Mouse (Mus musculus) midbrain, embryonic 13.5 days (tissue): ENCODE results near the gene Teddm2. TPM values are rescaled to one million over a fixed set of nuclear protein-coding genes. Genes with fewer than 3 reads are reported as not detected.

Experiments used
- ATAC-seq: fragments of 200-750 bp; cut with Nextera tagmentation; 2 replicates; pipeline ENCODE4 v1.8.0; 2017; ENCODE audit warnings: mild to moderate bottlenecking, moderate TSS enrichment, moderate library complexity
- H3K27ac ChIP-seq: fragments of 300-500 bp; sonication (generic); 2 replicates; pipeline ENCODE4 v1.5.1; 2015; ENCODE audit warnings: inconsistent platforms, mild to moderate bottlenecking, moderate library complexity
- H3K27me3 ChIP-seq: fragments of 300-500 bp; sonication (generic); 2 replicates; pipeline ENCODE4 v1.6.1; 2015; ENCODE audit warnings: mild to moderate bottlenecking, inconsistent platforms
- H3K36me3 ChIP-seq: fragments of 300-500 bp; sonication (generic); 2 replicates; pipeline ENCODE4 v1.6.1; 2015; ENCODE audit warnings: mild to moderate bottlenecking, inconsistent platforms
- H3K4me1 ChIP-seq: fragments of 300-500 bp; sonication (generic); replicated peaks from 2 replicates; pipeline ENCODE4 v1.6.1; 2015; ENCODE audit warnings: inconsistent platforms
- H3K4me2 ChIP-seq: fragments of 300-500 bp; sonication (generic); replicated peaks from 2 replicates; pipeline ENCODE4 v1.6.1; 2015; ENCODE audit warnings: moderate library complexity, mild to moderate bottlenecking, inconsistent platforms
- H3K4me3 ChIP-seq: fragments of 300-500 bp; sonication (generic); replicated peaks from 2 replicates; pipeline ENCODE4 v1.5.1; 2015; ENCODE audit warnings: mild to moderate bottlenecking, inconsistent platforms
- H3K9ac ChIP-seq: fragments of 300-500 bp; sonication (generic); replicated peaks from 2 replicates; pipeline ENCODE4 v1.6.1; 2015; ENCODE audit warnings: mild to moderate bottlenecking, inconsistent platforms
- H3K9me3 ChIP-seq: fragments of 300-500 bp; sonication (generic); 2 replicates; pipeline ENCODE4 v1.6.1; 2016; ENCODE audit warnings: mild to moderate bottlenecking, inconsistent platforms
- WGBS: fragments of 180-500 bp; shearing (Covaris S2); methylation state at CpG from one replicate; pipeline ENCODE4 v1.1.7; 2015; 5-methylcytosine and 5-hydroxymethylcytosine counted together
- microRNA-seq: library from miRNA; unstranded; fragments of <30 nt; microRNA quantifications from one replicate; pipeline ENCODE4, GENCODE M21; 2016
- polyA plus RNA-seq: library from polyadenylated mRNA; unstranded; fragments of >200 nt; fragmentation: Nextera tagmentation; extraction: Ambion mirVana; gene quantifications from 2 replicates; pipeline ENCODE4 v1.2.1, GENCODE M21; 2015

The Teddm2 gene
- polyA plus RNA-seq, 1 experiment from 2014 or later = 1.2 TPM

DNA sequence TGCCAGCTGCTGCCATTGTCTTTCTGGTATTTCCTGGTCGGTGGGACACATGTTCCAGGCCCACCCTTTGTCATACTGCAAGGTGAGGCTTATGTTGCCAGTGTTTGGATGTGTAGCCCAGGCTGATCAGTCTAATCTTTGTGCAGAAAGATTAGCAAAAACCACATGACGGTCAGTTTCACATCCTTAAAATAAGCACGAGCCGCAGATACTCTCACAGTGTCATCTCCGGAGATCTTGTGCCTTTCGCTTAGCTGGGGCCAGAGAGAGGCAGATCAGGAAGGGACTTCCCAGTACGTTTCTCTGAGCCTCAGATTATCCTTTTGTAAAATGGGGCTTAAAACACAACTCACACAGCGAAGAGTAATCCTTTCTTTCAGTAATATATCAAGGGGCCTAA, 96.5 kb downstream of the Teddm2 start:
- Histone ChIP-seq H3K36me3 (no peaks in the 10 kb centered on the region), H3K9ac (no peak overlapping the region), H3K4me2 (no peak overlapping the region), H3K4me3 (no peak overlapping the region), H3K9me3 (no peaks in the 10 kb centered on the region), H3K4me1 (peaks cover 5% of the 10 kb centered on the region), H3K27me3 (0 out of 2 replicates have a peak, but pooled peaks cover 2% of the 10 kb centered on the region), H3K27ac (no peak overlapping the region)
- ATAC-seq = no peak
- WGBS = 34% methylated on average over 8 of the region's 8 CpGs

DNA sequence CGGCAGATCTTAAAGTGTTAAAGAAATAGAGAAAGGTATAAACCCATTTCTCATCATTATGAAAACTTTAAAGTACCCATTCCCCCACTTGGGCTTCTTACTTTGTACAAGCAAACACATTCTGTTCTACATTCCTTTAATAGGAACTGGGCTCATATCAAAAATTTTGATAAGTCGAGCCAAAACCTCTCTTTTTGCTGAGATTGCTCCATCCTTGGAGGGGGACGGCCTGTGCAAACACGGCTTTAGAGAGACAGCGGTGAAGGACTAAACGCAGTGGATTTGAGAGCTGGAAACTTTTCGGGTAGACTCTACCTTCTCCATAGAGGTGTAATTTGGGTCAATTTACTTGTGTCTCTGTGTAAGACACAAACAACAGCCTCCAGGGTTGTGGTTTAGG, 97.3 kb downstream of the Teddm2 start:
- no peak for ATAC-seq

More for the DNA sequence above, 97.3 kb downstream of the Teddm2 start:
- Histone ChIP-seq H3K4me2 (no peak overlapping the region), H3K27me3 (0 out of 2 replicates have a peak, but pooled peaks cover 2% of the 10 kb centered on the region), H3K9me3 (no peaks in the 10 kb centered on the region), H3K9ac (no peak overlapping the region), H3K4me1 (peaks cover 5% of the 10 kb centered on the region), H3K36me3 (no peaks in the 10 kb centered on the region), H3K27ac (no peak overlapping the region), H3K4me3 (no peak overlapping the region)
- 70% methylated on average over 7 of the region's 7 CpGs for WGBS

Small RNA genes within 50 kb of the gene (microRNA-seq; reads per million reads assigned to microRNA genes)
- 27.0 reads per million, percentile 39 among the genes with 10 or more reads in this experiment for gene Mir8114

Other genes with a start within 250 kb of the Teddm2 start
- gene Rgs8, start 247.2 kb downstream of the Teddm2 start, polyA plus RNA-seq = 32.4 and 33.6 TPM in 2 replicates
- 34.5 and 34.6 TPM in 2 replicates for gene Rgs16, start 159.9 kb downstream of the Teddm2 start, polyA plus RNA-seq
- 57.3 and 62.8 TPM in 2 replicates for gene Rnasel, start 150.8 kb downstream of the Teddm2 start, polyA plus RNA-seq
- 0.08 TPM in 1 of 2 replicates, not detected in the other for gene Rgsl1, start 56.1 kb downstream of the Teddm2 start, polyA plus RNA-seq
- 1.1 and 1.4 TPM in 2 replicates for gene Teddm1b, start 25.9 kb downstream of the Teddm2 start, polyA plus RNA-seq
- not detected in 2 replicates for gene Teddm1a, start 8.5 kb downstream of the Teddm2 start, polyA plus RNA-seq
- 131 and 132 TPM in 2 replicates for gene Glul, start 284 bp downstream of the Teddm2 start, polyA plus RNA-seq